Mouse (Mus musculus) cerebellum, adult 11-12 months (tissue): ENCODE data around the gene Pipox.

Experiments used
- DNase-seq: peaks from one replicate; pipeline ENCODE4 v3.0.0; 2022

Gene Pipox

DNA sequence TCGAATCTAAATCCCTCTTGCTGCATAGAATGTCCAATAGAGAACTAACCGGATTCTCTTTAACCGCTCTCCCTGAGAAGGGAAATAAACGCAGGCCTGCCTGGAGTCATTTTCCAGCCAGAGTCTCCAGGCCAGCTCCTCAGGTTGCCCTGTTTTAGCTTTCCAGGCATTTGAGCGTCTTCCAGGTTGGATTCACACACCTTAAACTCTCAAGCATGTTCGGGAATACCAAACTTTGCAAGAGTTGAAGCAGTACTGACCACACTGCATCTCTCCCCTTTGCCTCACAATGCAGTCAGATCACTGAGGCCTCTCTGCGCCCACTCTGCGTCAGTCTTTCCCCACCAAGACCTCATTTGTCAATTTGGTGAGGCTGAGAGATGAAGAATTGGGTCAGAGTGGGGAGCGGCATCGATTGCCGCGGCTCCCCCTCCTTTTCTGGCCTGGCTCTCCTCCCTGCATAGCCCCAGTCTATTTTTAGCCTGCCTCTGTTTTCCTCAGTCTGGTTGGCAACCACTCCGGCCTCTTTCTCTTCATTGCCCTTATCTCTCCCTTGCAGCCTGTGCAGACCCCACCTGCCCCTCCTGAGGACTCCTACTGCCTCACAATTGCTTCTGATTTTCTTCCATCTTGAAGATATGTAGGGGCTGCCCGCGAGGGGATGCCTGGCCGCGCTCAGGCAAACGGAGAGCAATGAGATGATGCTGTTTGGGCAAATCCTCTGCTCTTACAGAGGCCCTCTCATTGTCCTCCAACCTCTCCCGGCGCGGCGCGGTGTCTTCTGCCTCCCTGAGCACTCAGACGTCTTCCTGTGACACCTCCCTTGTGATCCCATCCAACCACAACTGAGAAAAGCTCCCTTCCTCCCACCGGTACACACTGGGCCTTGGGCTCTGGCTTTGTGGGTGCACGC, 17.8 kb downstream of the Pipox start:
- DNase-seq, result peak; percentile 70

DNA sequence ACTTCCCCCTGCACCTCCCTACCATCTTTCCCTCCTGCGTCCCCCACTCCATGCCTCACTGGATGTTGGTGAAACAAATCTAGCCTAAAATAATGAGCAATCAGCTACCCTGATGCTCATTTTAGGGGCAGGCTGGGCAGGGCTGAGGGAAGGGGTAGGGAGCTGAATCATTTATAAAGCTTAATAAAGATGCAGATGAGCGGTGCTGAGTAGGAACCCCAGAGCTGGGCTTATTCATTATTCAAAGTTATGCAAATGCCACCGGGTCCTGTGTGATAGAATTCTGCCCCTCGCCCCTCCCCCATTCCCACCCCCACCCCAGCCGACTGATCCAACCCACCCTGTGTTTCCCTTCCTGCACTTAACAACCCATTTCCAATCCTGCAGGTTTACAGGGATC, 18.6 kb downstream of the Pipox start:
- no peak for DNase-seq

DNA sequence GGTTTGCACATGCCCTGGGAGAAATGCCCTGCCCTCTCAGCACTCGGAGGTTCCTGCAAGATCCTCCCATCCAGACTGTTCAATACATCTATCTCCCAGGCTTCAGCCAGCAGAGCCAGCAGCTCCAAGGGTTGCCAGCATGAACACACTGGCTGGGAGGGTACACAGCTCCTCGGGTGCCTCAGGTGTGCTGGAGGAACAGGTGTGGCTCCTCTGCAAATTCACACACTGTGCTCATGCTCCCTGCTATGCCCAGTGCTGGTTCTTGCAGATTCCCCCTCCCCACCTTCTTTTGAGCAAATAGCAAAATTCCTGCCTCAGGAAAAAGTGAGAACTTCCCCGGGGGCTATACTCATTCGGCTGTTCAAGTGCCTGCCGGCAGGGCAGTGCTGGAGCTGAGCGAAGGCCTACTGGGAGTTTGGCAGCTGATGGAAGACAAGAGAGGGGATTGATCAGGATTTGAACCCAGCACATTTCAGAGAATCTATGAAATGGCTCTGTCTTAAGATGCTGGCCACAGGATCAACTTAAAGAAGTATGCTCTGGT, 19.1 kb downstream of the Pipox start:
- no peak for DNase-seq

DNA sequence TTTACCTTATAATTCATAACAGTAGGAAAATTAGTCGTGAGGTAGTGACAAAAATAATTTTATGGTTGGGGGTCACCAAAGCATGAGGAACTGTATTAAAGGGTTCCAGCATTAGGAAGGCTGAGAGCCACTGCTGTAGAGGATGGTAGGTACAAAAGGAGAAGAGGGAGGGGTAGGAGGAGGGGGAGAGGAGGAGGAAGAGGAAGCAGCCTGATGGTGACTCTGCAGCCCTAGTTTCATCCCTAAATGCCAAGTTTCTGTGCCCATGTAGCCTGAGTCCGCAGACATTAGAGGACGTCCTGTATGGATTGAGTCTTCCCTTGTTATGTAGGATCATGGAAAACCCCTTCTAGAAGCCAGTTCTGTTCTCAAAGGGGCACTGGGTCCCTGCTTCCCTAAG, 20.8 kb downstream of the Pipox start:
- DNase-seq, result no peak

DNA sequence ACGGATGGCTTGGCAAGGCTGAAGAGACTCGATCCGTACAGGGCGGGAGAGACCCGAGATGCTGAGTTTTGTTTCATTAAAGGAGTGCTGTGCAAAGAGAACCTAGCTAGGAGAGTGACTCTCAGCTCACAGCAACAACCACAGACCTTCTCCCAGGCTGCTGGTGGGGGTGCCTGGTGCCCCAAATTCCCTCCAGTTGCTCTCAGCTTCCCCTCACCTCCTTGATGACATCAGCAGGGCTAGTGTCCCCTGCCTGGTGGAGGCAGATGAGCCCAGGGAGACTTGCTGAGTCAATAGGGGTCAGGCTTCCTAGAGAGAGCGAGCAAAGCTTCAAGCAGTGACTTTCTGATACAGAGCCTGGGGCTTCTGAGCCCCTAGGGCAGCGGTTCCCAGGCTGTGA, 21.2 kb downstream of the Pipox start:
- peak; percentile 59 for DNase-seq

DNA sequence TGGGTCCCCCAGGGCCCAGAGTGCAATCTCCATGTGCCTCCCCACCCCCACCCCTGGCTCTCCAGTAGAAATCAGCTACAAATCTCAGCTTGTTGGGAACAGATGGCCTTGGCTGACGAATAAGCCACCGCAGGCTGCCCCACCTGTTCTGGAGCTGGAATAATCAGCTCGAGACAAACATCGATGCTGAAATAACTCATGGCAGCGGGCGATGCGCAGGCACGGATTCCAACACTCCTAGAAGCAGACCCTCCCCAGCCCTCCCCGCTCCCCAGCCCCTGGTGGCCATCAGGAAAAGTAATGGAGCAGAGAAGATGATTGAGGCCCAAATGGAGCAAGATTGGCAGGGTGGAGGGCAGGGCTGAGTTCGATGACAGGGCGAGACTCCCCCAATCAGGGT, 21.7 kb downstream of the Pipox start:
- DNase-seq, result peak; percentile 87

DNA sequence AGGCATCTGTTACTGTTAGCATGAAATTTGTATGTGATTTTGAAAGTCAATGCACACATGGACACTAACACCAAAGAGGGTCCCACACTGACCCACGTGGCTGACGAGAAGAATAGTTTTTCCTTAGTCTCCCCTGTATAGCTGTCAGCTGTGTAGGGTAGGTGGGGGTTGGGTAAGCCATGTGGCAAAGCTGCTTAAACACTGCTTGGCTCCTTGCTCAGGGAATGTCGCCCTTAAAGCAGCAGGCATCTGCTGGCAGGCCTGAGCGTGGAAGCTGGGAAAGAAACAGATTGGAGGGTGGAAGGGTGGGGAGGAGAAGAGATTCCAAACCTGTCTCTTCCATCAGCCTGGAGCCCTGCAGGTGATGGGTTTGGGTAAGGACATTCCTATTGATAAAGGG, 22.5 kb downstream of the Pipox start:
- DNase-seq, result peak; percentile 91

DNA sequence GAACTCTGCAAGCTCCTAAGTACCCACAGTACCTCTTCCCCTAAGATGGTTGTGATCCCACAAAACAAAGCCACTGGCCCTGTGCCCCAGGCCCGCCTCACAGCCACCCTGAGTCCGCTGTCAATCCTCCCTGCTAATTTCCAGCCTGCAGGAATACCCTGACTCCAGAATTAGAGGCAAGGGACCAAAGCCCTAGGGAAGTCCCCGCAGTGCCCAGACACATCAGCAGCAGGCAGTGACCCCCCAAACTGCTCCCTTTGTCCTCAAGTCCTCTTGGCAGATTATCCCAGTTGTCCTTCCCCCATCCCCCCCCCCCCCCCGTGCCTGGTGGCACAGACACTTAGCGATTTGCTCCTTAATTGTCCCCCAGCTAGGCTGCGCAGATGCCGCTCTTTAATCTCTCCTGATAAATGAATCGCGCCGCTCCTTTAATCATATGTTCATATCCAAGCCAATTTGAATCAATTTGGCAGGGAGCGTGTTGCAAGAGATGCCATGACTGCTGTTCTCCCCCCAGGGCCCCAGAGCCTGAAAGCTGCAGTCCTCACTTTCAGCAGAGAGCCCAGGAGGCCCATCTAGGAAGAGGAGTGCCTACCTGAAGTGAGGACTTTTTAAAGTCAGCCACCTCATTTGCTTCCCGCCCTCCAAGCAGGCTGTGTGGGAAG, 26.3 kb downstream of the Pipox start:
- DNase-seq, result no peak

DNA sequence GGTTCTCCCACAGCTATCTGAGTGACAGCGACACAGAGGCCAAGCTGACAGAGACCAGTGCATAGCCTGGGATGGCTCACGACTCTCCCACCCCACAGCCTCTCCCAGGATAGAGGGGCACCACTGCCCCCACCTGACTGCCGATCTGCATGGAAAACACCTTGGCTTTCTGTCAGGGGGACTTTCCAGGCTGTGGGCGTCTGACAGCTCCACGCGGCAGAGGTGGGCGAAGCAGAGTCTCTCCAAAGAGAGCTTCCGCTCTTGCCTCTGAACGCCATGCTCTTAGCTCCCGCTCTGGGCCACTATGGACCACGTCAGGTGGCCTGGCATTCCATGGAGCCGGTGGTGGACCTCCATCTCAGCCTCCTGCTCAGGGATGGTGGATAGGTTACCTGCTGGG, 29.1 kb downstream of the Pipox start:
- no peak for DNase-seq

DNA sequence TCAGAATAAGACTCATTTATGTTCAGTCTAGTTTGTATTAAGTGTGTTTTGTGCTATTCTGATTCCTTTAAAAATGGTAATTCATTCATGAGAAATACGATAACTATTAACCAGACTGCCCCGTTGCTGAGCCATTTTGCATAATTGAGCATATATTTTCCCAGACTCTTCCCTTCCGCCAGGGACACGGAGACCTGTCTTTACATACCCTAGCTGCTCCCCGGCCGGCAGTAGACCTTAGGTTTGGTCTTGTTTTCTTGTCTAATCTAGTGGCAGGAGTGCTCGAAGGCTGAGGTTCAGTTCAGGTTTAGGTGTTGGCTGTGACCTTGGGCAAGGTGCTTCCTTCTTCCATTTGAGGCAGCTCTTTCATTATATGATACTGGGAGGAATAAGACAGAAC, 31.0 kb downstream of the Pipox start:
- DNase-seq, result no peak

DNA sequence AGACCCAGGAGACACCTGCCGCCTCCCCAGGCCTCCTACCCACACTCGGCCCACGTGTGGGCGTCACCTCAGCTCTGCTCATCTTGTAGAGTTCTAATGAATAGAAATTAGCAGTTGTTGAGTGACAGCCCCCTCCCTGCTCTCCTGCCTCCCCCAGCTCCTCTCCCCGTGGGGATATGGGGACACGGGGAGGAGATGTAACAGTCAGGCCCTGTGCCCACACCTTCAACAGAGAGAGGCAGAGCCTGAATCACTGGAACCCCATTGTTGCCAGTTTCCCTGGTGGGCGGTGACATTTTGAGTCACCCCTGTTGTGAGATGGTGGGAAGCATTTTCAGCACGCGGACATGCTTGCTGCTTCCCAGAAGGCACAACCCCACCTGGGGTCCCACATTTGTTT, 32.9 kb downstream of the Pipox start:
- DNase-seq, result no peak

DNA sequence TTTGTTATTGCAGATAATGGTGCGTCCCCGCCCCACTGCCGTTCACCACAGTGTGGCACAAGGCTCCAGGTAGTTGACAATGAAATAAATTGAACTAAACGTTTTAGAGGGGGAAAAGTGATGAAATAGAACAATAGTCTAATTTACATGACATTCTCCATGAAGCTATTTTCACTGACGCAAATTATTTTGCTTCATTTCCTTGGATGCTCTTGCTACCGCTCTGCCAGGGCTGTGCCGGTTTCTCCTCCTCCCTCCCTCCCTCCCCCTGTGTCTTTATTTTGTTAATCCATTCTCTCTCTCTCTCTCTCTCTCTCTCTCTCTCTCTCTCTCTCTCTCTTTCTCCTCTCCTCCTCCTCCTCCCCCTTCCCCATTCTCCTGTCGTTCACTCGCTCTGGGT, 35.3 kb downstream of the Pipox start:
- no peak for DNase-seq

DNA sequence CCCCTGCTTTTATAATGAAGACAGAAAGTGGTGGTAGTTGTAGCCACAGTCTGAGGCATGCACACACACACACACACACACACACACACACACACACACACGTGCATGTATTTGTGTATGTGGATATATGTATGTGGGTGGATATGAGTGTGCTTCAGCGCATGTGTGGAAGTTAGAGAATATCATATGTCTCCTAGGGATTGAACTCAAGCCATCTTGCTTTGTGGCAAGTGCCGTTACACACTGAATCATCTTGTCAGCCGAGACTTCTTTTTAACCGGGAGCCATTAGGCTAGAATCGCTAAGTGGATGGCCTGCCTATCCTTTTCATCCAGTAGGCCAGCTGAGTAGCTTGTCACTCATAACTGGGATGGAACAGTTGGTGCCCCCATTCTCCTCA, 36.8 kb downstream of the Pipox start:
- DNase-seq, result no peak

DNA sequence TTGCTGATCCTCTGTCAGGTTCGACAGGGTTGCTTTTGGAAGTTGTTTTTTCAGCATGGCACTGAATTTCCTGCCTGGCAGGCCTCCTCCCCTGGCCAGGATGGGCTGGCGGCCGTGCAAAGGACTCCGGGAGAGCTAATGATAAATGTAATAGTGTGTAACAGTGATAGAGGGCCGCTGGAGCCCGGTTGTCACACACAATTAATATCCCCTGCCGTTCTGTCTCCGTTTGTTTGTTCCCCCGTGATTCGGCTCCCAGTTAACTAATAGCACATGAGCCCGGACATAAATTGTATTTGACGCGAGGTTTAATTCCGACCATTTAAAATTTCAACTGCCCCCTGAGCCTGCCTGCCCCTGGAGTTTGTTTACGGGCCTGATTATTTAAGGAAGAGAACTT, 38.5 kb downstream of the Pipox start:
- DNase-seq, result peak; percentile 9

DNA sequence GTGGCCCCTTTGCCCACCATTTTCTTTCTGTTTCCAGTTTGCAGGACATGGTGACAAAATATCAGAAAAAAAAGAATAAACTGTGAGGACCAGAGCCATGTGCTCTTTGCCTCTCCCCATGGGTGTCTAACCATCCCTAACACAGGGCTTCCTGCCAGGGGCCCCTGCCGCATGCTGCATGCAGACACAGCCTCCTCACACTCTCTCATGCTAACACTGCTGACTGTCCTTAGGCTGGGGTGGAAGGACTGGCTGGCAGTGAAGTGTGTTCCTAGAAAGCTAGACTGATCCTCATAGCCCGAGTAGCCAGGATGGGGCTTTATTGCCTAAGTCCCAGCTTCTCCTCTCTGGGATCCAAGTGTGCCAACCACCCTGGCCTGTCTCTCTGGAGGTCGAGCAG, 39.3 kb downstream of the Pipox start:
- DNase-seq, result no peak

DNA sequence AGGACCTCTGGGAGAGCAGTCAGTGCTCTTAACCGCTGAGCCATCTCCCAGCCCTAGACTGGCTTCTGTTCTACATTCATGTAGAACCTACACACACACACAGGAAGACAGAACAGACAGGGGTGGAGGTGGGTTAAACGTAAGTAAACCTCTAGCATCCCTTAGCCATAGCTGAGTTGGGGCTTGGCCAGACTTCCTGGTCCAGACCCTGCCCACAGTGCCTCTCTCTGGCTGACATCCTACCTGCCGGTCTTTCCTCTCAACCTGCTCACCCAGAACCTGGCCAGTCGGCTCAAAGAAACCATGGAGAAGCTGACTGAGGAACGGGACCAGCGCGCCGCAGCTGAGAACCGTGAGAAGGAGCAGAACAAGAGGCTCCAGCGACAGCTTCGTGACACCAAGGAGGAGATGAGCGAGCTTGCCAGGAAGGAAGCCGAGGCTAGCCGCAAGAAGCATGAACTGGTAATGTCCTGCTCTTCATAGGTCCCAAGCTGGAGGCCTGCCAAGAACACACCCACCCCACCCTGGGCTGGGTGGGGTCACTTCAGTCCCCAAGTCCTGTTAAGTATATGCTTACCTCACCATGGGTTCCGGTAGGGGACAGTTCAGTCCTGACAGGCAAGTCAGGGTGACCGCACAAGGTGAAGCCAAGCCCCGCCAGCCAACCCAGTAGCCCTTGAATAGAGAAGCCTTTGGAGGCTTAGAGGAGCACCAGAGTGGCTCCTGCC, 40.8 kb downstream of the Pipox start:
- no peak for DNase-seq

DNA sequence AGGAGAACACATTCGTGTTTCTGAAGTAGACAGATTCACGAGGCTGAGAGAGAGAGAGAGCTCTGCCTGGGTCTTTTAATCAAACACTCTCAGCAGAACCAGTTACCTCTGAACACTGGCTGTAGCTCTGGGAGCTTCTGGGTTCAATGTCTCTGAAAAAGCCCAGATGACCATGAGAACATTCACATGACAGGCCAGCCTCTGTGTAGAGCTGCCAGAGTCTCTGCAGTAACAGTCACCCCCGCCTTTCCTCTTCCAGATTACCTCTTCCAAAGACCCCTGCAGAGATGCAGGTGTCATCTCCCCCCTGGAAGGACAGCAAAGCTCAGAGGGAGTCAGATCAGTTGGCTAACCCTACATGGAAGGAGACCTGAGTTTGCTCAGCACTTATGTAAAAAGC, 41.7 kb downstream of the Pipox start:
- no peak for DNase-seq

DNA sequence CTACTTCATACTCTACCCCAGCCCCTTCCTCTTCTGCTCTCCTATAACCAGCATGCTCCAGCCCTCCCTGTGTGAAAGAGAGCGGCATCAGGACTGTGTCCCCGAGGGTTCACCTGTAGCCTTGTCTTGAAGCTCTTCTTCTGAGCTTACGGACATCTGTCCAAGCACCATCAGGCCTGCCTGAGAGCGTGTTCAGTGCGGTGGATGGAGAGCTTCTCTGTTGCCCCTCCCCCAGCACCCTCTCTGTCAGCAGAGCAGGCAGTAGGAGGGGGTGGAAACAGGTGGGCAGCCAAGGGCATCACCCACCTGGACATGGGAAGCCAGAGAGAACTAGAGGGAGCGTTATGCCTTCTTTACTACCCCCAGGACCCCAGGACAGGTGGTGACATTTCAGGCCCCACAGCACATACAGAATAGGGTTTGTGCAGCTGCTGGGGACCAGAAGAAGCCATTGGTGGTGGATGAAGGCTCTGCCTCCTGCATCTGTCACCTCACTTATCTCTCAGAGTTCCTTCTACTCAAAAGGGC, 42.3 kb downstream of the Pipox start:
- DNase-seq, result no peak

DNA sequence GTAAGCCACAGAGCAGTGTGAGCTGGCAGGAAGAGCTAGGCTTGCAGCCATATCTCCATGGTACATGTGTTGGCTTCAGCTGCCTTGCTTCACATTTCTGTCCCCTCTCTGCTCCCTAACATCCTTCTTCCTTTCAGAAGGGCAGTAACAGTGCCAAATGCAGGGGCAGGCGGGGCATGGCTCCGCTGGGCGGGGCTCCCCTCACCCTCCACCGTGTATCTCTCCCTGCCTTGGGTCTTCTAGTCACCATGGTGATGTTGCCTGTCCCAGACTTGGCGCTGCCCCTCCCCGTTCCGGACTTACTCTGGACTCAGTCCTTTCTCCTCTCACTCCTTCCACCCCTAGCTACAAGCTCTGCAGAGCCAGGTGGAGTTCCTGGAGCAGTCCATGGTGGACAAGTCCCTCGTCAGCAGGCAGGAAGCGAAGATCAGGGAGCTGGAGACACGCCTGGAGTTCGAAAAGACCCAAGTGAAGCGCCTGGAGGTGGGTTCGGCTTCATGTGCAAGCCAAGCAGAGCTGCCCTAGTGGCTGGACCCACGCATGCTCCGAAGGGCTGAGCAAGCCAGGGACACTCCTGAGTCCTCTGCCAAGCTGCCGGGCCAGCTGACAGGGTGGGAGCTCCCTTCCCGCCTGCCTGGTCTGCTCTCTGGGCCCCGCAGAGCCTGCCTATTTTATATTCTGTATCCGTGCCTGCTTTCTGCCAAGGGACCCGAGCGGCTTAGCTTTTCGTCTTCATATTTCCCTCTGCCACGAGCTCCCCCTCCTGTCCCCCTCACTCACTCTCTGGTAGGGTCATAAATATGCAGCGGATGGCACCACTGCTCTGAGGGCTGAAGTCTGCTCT, 43.3 kb downstream of the Pipox start:
- DNase-seq, result peak; percentile 77

DNA sequence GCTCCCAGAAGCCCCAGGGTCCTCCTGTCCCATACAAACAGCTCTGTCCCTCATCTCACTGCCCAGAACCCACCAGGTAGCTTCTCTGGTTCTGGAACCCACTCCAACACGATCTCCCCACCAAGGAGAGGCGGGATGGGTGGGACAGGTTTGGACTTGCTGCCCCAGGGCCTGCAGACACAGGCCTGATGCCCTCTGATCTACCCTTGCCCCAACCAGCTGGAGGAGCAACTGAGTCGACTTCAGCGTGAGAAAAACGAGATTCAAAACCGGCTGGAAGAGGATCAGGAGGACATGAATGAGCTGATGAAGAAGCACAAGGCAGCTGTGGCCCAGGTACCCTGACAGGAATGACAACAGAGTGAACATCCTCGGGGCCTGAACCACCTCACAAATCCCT, 44.7 kb downstream of the Pipox start:
- DNase-seq, result no peak

DNA sequence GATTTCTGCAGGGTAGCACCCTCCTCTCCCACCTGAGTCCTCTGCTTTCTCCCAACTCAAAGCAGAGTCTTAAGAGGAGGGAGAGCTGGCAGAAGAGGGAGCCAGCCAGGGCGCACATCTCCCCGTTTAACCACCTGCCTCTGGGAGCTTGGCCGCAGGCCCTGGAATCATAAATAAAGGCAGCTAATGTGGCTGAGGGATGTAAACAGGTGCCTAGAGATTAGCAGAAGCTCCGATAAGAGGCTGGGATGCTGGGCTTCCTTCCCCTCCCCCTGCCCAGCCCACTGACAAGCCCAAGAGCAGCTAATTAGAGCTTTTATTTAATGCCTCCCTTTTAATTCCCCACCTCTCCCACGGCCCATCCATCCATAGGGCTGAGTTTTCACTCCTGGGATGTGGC, 45.8 kb downstream of the Pipox start:
- no peak for DNase-seq

DNA sequence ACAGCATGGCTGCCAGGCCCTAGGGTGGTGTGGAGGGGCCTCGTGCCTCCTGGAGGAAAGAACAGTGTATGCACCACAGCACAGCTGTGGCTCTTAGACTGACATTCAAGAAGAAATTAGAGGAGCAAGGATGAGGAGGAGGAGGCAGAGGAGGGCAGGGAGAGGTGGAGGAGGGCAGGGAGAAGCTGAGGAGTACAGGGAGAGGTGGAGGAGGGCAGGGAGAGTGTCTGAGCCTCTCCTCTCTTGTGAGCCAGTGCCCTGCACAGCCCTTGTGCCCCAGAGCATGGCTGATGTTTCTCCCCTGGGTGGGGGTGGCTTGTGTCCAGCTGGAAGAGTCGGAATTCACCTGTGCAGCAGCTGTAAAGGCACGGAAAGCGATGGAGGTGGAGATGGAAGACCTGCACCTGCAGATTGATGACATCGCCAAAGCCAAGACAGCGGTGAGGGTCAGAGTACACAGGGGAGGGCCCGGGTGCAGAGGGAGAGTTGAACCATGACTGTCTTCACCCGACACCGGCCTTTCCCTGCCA, 46.2 kb downstream of the Pipox start:
- no peak for DNase-seq
